Mouse (Mus musculus): Measurements from ENCODE around the gene Pdk4.

The Pdk4 gene

DNA sequence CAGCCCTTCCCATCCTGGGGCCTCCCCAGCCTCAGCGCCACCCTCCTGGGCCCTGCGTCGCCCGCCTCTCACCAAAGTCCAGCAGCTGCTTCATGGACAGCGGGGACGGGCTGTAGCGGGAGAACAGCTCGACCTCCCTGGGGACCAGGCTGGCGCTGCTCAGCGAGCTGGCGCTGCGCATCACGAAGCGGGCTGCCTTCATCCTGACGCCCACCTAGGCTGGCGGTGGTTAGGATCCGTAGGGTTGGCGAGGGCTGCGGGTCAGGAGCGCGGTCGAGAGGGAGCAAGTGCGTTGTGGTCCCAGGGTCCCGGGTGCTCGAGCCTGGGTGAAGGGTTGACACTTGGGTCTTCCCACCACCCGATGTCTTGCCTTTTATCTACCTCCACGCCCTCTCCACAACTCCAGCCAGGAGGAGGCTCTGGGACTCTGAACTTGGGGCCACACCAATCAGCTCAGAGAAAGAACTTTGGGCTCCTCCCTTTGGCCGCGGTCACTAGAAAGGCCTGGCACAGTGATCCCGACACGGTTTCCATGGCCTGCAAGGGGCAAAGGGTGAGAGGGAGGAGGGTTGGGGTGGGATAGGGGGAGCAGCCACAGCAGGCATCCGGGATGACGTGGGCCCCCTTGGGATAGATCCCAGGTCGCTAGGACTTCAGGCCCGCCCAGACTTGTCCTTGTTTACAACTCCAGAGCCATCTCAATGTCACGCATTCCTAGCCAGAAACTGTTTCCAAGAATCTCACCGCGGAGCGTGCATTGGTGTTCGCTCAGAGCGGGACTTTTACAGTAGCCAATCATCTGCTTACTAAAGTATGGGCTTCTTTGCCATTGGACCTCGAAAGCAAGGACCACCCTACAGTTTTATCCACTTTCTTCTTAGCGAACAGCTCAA lies at the start of gene Pdk4:
Gene Pdk4, minus strand, starts transcription at position 349 of the 893 bp plus-strand sequence.
- peak; percentile 94 for DNase-seq (ENCODE audit: low spot score)

DNA sequence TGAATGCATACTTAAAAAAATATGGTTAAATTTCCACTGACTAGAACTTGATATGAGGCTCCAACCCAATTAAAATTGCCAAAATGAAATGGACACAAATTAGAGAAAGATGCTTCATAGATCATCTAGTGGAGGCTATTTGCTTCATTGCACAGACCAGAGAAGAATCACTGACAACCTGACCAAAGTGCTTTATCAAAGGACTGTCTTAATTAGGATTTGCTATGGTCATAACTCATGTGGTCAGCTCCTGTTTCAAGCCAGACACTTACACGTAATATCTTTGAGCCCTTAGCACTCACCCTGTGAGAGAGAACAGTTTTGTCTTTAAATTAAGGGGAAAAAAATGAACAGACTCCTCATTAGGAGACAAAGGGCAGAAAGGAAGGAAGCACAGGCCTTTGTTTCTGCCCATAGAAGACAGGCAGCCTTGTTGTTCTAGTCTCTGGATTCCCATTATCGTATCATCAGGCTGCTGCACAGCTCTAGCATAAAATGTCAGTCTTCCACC lies 41.8 kb upstream of the Pdk4 start:
- DNase-seq (ENCODE audit: low spot score) = no peak

DNA sequence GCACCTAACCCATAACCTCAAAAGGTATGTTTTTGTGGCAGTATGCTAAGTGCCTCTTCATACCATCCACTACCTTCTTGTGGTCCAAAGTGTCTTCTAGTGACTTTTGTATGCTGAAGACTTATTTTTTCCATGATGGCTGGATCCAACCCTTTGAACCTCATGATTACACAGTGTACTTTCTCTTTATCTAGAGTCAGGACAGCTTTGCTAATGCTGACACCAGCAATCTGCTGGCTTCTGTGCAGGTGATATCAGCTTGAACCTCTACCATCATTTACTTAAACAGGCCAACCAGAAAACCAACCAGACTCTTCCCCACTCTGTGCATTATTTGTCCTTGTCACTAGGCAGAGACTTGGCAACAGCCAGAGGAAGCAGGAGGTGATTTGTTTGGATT lies 39.6 kb upstream of the Pdk4 start:
- DNase-seq (ENCODE audit: low spot score) = no peak

DNA sequence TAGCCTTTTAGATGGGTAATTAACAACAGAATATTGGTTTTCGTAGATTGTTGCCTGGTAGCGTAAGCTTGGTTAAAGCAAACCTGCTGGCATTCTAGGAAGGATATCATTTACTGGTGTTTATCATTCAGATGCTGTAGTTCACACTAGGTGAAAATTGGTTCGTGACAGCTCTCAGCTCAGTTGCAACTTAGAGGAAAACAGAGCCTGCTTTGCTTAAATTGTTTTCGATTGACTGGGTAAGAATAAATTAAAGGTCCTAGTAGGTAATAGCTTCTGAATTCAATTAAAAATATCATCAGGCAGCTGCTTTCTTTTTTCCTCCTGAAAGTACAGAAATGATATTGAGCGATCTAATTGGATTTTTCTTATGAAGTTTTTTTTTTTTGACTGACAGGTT lies 21.0 kb upstream of the Pdk4 start:
- no peak for DNase-seq (ENCODE audit: low spot score)

DNA sequence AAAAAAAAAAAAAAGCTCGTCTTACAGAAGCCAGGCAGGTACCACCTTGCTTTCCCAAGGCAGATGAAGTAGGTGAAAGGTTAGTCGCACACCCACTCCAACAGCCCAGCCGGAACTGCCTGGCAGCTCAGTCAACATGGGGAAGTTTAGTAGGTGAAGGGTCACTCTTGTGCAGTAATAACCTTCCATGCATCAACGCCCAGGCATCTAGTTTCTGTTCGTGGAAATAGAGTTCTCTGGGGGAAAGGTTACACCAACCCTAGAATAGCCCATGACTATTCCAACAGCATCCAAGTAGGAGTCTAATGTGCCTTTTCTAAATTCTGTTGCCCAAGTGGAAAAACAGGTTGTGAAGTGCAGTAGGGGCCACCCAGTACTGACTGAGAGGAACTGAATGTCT lies 13.6 kb upstream of the Pdk4 start:
- DNase-seq (ENCODE audit: low spot score) = peak; percentile 57

DNA sequence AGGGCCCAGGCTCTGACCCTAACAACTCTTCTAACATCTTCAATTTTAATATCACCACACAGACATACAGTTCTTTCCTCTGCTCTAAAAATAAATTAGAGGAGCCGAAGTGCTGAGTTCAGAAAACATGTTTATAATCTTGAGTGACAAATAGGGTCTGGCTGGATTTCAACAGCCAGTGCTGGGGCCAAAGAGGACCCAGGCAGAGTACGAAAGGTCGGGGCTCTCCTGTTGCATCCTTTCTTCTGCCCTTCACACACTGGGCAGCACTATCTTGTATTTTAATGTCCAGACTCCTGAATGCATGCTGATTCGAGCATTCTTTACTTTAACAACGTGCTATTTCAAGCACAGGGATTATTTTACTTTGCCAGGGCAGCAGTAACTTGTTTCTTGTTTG lies 13.2 kb upstream of the Pdk4 start:
- peak; percentile 26 for DNase-seq (ENCODE audit: low spot score)

DNA sequence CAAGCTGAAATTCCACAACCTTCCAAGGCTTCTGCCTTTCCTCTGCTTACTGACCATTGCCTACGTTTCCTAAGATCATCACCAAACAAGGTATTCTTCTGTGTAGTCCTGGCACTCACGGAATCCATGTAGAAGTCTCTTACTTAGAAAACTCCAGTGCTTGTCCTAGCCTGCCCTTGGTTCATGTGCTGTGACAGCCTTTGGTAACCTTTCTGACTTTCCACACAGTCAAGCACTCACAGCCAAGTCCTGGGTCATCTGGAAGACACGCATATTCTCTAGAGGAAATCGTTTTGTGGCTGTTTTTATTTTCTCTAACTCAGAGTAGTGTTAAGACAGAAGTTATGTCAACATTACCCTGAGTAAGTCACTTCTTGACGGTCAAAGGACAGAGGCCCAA lies 11.7 kb upstream of the Pdk4 start:
- DNase-seq (ENCODE audit: low spot score) = no peak

DNA sequence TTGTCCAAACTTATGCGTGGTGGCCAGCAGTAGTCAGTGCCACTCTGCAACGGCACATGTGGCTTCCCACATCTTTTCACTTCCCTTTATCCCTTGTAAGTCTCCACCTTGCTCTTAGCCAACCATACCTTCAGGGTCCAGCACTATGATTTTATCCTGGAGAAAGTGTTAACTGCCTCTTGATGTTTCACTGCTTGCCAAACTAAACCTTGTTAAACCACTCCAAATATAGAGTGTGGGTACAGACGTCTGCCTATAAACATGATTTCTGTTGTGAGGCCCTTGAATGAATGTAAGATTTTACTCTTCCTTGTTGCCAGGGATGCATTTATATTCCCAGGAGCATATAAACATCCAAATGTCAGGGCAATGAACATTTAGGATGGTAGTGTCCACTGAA lies 10.2 kb upstream of the Pdk4 start:
- DNase-seq (ENCODE audit: low spot score) = no peak

- no peak for DNase-seq (ENCODE audit: low spot score)
Observed at GRCm38 (mm10) chr6:5502810-5503209, 6.7 kb upstream of the Pdk4 start.

GRCm38 (mm10) chr6:5501551-5501950 lies 5.4 kb upstream of the Pdk4 start:
- DNase-seq (ENCODE audit: low spot score) = no peak

DNA sequence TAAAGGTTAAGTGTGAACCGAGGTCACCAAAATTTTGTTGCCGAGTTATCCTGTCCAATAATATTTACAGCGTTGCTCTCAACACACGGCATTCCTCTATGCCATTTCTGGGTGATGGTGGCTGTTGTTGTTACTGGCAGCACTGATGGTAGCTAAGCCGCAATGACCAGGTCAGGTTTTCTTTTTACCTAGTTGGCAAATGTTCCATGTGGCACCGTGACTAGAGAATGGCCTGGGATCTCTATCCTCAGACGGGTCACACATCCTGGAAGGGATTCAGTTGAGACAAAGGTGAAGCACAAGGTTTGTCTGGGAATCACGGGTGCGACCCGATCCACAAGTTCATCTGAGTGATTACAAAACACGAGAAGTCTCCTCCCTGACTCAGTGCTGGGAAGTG lies 2.6 kb upstream of the Pdk4 start:
- no peak for DNase-seq (ENCODE audit: low spot score)

GRCm38 (mm10) chr6:5496854-5497235 lies 736 bp upstream of the Pdk4 start:
- DNase-seq (ENCODE audit: low spot score) = no peak

DNA sequence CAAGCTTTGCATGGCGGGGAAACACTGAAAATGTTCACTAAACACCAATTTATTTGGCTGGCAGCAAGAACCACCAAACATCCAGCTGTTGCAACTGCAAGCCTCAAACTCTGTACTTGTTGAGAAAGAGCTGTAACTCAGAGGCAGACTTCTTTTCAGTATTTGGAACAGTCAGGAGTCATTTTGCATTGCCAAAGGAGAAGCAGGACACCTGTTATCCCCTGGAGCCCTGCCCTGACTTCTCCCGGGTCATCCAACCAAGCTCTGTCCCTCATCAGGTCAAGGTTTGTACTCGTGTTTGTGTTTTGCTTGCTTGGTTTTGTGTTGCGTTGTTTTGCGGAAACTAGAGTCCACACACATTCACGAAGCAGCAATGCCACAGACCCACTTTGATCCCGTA lies 11.1 kb downstream of the Pdk4 start:
- DNase-seq (ENCODE audit: low spot score) = no peak

- no peak for DNase-seq (ENCODE audit: low spot score)
Observed at GRCm38 (mm10) chr6:5482270-5482783, 13.8 kb downstream of the Pdk4 start.

DNA sequence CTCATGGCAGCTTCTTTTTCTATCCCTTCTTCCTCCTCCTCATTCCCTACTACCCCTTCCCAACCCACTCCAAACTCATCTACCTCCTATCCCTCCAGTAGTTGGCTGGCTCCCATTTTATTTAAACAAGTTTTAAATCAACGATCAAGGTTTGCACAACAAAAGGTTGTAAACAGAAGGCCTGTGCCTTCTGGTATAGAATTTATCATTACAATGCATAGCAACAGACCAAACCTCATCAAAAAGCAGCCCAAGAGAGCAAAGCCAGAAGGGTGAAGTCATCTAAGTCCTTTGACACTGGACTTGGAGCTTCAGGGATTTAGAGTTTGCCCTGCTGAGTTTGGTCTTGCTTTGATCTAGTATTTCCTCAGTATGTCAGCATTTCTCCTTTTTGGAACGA lies 15.0 kb downstream of the Pdk4 start:
- DNase-seq (ENCODE audit: low spot score) = no peak

- DNase-seq (ENCODE audit: low spot score) = no peak
Observed at GRCm38 (mm10) chr6:5474021-5474420, 22.1 kb downstream of the Pdk4 start.

GRCm38 (mm10) chr6:5472692-5473091 lies 23.4 kb downstream of the Pdk4 start:
- no peak for DNase-seq (ENCODE audit: low spot score)

DNA sequence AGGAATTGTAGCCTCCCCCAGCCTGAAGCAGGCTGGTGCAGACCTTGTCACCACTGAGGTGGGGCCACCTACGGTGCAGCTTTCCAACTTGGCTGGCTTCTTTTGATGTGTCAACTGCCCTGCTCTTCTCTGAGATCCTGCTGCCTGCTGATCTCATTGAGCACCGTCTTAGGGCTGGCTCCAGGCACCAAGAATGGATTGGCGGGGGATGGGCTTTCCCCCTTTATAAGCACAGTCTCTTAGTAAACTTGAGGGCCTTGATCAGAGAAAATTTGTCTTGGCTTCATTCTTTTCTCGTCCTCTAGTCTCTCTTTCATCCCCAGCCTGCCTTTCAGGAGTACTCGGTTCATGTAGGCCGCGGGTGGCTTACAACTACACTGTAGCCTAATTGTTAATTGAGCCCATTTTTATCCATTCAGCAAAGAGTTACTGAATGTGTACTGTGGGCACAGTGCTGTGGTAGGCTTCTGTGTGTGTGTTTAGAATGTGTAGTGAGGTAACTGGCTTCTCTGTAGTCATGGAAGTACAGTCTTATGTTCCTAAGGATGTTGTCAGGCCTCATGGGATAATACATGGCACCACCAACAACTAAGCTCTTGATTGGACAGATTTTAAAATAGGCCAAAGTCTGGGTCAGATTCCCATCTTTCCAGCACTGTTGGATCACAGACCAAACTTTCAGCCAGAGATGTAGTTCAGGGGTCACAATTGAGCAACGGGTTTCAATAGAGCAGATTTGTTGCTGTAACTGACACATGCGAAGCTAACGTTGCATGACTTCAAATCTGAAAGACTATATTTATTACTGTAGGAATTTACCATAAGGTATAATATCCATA lies 25.4 kb downstream of the Pdk4 start:
- no peak for DNase-seq (ENCODE audit: low spot score)

GRCm38 (mm10) chr6:5455836-5456235 lies 40.3 kb downstream of the Pdk4 start:
- DNase-seq (ENCODE audit: low spot score) = no peak

DNA sequence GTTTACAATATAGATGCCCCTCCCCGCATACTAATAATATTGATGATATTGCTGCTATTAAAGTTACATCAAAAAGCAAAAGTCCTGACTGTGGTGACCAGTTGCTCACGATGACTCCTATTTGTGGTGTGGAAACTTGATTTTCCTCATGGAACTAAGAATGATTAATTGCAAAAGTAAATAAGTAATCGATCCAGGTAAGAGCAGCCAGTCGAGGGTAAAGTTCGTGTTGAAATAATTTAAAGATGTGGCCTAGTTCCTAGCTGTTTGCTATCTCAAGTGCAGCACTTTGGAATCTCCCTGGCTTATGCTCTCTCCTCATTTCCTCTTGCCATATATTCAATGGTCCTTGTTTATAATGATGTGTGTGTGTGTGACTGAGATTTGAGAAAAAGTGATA lies 46.2 kb downstream of the Pdk4 start:
- no peak for DNase-seq (ENCODE audit: low spot score)

DNA sequence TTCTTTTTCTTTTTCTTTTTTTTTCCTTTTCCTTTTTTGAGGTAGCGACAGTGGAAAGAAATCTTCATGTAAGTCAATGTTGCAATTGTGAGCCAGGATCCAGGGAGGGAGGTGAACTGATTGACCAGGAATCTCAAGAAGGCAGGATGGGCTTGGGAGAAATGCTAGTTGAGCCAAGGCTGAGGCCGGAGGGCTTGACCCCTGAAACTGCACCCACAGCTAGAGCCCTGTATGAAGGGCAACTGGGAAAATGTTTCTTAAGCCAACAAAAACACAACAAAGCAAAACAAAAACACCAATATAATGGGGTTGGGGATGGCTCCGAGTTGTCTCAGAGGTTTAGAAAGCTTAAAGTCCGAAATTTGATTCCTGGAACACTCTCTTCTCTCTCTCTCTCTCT lies 47.7 kb downstream of the Pdk4 start:
- no peak for DNase-seq (ENCODE audit: low spot score)

- no peak for DNase-seq (ENCODE audit: low spot score)
Observed at GRCm38 (mm10) chr6:5447546-5447945, 48.6 kb downstream of the Pdk4 start.

- DNase-seq (ENCODE audit: low spot score) = no peak
Observed at GRCm38 (mm10) chr6:5447013-5447412, 49.1 kb downstream of the Pdk4 start.

Data from ovary, adult 18-20 months (tissue).